Mouse (Mus musculus) myocyte (in vitro differentiated cells): Measurements from ENCODE around the gene Tnrc6a. TPM values are rescaled to one million over a fixed set of nuclear protein-coding genes. Genes with fewer than 3 reads are reported as not detected.

Experiments used
- H3K27me3 ChIP-seq: one replicate; pipeline ENCODE4 v1.6.1; 2011; ENCODE audit not compliant: control insufficient read depth, insufficient read depth, insufficient read length
- H3K36me3 ChIP-seq: one replicate; pipeline ENCODE4 v1.6.1; 2011; ENCODE audit not compliant: control insufficient read depth, insufficient read depth
- H3K4me2 ChIP-seq: one replicate; pipeline ENCODE4 v1.6.1; 2011; ENCODE audit warnings: low read depth, control low read depth
- H3K4me3 ChIP-seq: one replicate; pipeline ENCODE4 v1.5.1; 2011; ENCODE audit warnings: mild to moderate bottlenecking, control low read depth, moderate library complexity
- H3K79me2 ChIP-seq: one replicate; pipeline ENCODE4 v1.6.1; 2011; ENCODE audit not compliant: control insufficient read depth, insufficient read depth
- H3ac ChIP-seq: one replicate; pipeline ENCODE4 v1.6.1; 2011; ENCODE audit not compliant: control insufficient read depth, insufficient read length
- CEBPB ChIP-seq: IDR thresholded peaks from 2 replicates; pipeline ENCODE4 v1.6.1; 2011; ENCODE audit warnings: mild to moderate bottlenecking, moderate library complexity; ENCODE audit not compliant: poor library complexity, insufficient read depth, severe bottlenecking
- E2F4 ChIP-seq: IDR thresholded peaks from one replicate; pipeline ENCODE4 v1.6.1; 2011; ENCODE audit warnings: mild to moderate bottlenecking, control low read depth, moderate library complexity; ENCODE audit not compliant: insufficient read depth
- MAX ChIP-seq: IDR thresholded peaks from one replicate; pipeline ENCODE4 v1.6.1; 2011; ENCODE audit warnings: low read depth, mild to moderate bottlenecking, control low read depth
- MYOD1 ChIP-seq, 3 experiments: IDR thresholded peaks; one replicate each; pipeline ENCODE4 v1.6.1; 2011; ENCODE audit warnings: control low read depth in 2 of 3, low read depth in 2 of 3, mild to moderate bottlenecking in 2 of 3, moderate library complexity in 1 of 3; ENCODE audit not compliant: insufficient read length in 2 of 3, control insufficient read depth in 1 of 3
- MYOG ChIP-seq, 3 experiments: IDR thresholded peaks; one replicate each; pipeline ENCODE4 v1.6.1; 2011; ENCODE audit warnings: control low read depth in 2 of 3, low read depth in 2 of 3, mild to moderate bottlenecking in 2 of 3; ENCODE audit not compliant: insufficient read length in 2 of 3, control insufficient read depth in 1 of 3, insufficient read depth in 1 of 3
- POLR2A ChIP-seq: IDR thresholded peaks from one replicate; pipeline ENCODE4 v1.6.1; 2011; ENCODE audit warnings: low read depth, mild to moderate bottlenecking, control low read depth, moderate library complexity; ENCODE audit not compliant: insufficient read length
- POLR2AphosphoS2 ChIP-seq: IDR thresholded peaks from one replicate; pipeline ENCODE4 v1.6.1; 2011; ENCODE audit warnings: low read depth, control low read depth; ENCODE audit not compliant: insufficient read length
- REST ChIP-seq: IDR thresholded peaks from one replicate; pipeline ENCODE4 v1.6.1; 2011; ENCODE audit warnings: mild to moderate bottlenecking, control low read depth, moderate library complexity; ENCODE audit not compliant: insufficient read depth, insufficient read length
- SRF ChIP-seq: IDR thresholded peaks from one replicate; pipeline ENCODE4 v1.6.1; 2011; ENCODE audit warnings: low read depth; ENCODE audit not compliant: control insufficient read depth, insufficient read length
- TCF12 ChIP-seq: IDR thresholded peaks from one replicate; pipeline ENCODE4 v1.6.1; 2011; ENCODE audit warnings: mild to moderate bottlenecking, control low read depth; ENCODE audit not compliant: poor library complexity, insufficient read depth, severe bottlenecking
- TCF3 ChIP-seq: IDR thresholded peaks from one replicate; pipeline ENCODE4 v1.6.1; 2011; ENCODE audit warnings: low read depth, control low read depth; ENCODE audit not compliant: insufficient read length
- USF1 ChIP-seq: IDR thresholded peaks from one replicate; pipeline ENCODE4 v1.6.1; 2011; ENCODE audit warnings: low read depth, mild to moderate bottlenecking, control low read depth, moderate library complexity
- polyA plus RNA-seq: library from polyadenylated mRNA; unstranded; fragments of >200 nt; fragmentation: generic; extraction: Trizol; gene quantifications from one replicate; pipeline ENCODE4 v1.2.1, GENCODE M21; 2012; ENCODE audit warnings: missing spikeins

Gene Tnrc6a
- polyA plus RNA-seq, 1 experiment = 8.6 TPM

DNA sequence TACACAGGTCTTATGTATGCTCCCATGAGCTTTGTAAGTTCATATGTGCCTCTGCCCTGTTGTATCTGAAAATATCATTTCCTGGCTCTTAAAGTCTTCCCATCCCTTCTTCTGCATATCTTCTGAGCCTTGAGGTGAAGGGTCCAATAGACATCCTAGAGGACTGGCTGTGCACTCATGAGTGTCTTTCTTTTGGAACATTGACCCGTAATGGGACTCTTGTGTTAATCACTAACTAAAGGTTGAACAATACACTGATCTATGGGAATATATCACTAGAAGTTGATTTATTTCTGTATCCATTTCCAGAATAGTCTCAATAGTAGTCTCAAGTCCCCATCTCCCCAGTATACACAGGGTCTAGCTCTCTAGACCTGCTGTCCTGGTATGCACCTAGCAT lies 61.2 kb downstream of the Tnrc6a start:
- Histone ChIP-seq H3K4me3 (no peak overlapping the region), H3K4me2 (no peak overlapping the region), H3K27me3 (no peaks in the 10 kb centered on the region), H3K36me3 (peaks cover 77% of the 10 kb centered on the region), H3K79me2 (no peaks in the 10 kb centered on the region), H3ac (no peak overlapping the region)
- no peak for TF ChIP-seq CEBPB
- no peak for TF ChIP-seq TCF3
- no peak for TF ChIP-seq USF1
- no peak for TF ChIP-seq MAX
- TF ChIP-seq MYOD1 (IDR thresholded peaks at IDR 0.05; ENCODE audit: control insufficient read depth in 1 of 3, insufficient read length in 2 of 3, low read depth in 2 of 3) = no peak
- no peak for TF ChIP-seq POLR2A
- no peak for TF ChIP-seq POLR2AphosphoS2

DNA sequence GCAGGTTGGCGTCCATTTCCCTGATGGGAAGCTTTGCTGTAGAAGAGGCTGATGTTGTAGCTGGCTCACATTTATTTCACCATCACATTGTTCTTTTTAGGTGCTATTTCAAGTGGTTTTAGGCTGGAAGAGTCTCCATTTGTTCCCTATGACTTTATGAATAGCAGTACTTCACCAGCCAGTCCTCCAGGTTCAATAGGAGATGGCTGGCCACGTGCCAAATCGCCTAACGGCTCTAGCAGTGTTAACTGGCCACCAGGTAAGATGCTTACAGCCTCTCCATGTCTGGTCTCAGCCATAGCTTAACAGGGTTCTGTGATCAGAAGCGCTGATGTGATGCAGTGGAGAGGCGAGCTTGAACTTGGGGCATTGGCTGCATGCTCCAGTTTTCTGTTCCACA lies 62.8 kb downstream of the Tnrc6a start:
- H3K27me3 ChIP-seq = no peaks in the 10 kb centered on the region
- H3ac ChIP-seq = no peak overlapping the region
- H3K79me2 ChIP-seq = no peaks in the 10 kb centered on the region
- TF ChIP-seq REST = no peak
- no peak for TF ChIP-seq TCF3
- no peak for TF ChIP-seq MYOD1 (IDR thresholded peaks at IDR 0.05; ENCODE audit: control insufficient read depth in 1 of 3, insufficient read length in 2 of 3, low read depth in 2 of 3)
- TF ChIP-seq POLR2A = no peak
- TF ChIP-seq MYOG (IDR thresholded peaks at IDR 0.05; ENCODE audit: control insufficient read depth in 1 of 3, insufficient read depth in 1 of 3, insufficient read length in 2 of 3, low read depth in 2 of 3) = no peak
- no peak overlapping the region for H3K4me3 ChIP-seq
- peaks cover 76% of the 10 kb centered on the region for H3K36me3 ChIP-seq
- H3K4me2 ChIP-seq = no peak overlapping the region

DNA sequence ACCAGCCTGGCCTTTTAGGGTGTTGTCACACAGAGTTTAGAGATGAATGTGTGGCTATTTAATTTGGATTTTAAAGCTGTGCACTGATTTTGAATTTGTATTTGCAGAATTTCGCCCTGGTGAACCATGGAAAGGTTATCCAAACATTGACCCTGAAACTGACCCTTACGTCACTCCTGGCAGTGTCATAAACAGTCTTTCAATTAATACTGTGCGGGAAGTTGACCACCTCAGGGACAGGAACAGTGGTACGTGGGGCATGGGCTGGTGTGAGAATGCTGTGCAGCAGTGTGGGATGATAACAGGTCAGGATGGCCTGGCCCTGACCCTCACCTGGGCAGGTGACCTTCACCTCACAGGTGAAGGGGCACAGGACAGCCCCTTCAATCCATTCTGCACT lies 63.6 kb downstream of the Tnrc6a start:
- H3ac ChIP-seq = no peak overlapping the region
- H3K79me2 ChIP-seq = no peaks in the 10 kb centered on the region
- no peak for TF ChIP-seq E2F4
- peak; percentile 38 for TF ChIP-seq POLR2AphosphoS2
- no peak for TF ChIP-seq TCF3
- TF ChIP-seq MYOG (IDR thresholded peaks at IDR 0.05; ENCODE audit: control insufficient read depth in 1 of 3, insufficient read depth in 1 of 3, insufficient read length in 2 of 3, low read depth in 2 of 3) = no peak
- TF ChIP-seq POLR2A = no peak
- H3K4me3 ChIP-seq = no peak overlapping the region
- no peak overlapping the region for H3K4me2 ChIP-seq
- peaks cover 76% of the 10 kb centered on the region for H3K36me3 ChIP-seq
- no peaks in the 10 kb centered on the region for H3K27me3 ChIP-seq

DNA sequence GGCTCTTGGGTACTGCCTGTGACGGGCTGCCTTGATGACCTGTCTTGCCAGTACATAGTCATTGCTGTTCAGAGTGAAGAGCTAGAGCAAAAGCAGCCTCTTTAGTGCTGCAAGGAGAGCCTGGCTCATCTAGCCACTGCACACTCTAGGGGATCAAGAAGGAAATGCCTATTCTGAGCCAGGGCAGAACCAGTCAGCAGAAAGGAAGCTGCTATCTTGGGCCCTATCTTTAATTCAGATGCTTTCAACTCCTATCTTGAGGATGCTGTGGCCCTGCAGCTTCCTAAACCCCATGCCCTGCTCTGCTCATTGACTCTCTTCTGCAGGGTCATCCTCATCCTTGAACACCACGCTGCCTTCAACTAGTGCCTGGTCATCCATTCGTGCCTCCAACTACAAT lies 64.8 kb downstream of the Tnrc6a start:
- TF ChIP-seq USF1 (no peak), POLR2A (no peak), TCF12 (no peak), TCF3 (no peak), MYOG (IDR thresholded peaks at IDR 0.05; ENCODE audit: control insufficient read depth in 1 of 3, insufficient read depth in 1 of 3, insufficient read length in 2 of 3, low read depth in 2 of 3) (no peak), E2F4 (no peak), CEBPB (no peak), POLR2AphosphoS2 (no peak), MYOD1 (IDR thresholded peaks at IDR 0.05; ENCODE audit: control insufficient read depth in 1 of 3, insufficient read length in 2 of 3, low read depth in 2 of 3) (no peak), SRF (no peak), REST (no peak), MAX (no peak)
- Histone ChIP-seq H3K27me3 (no peaks in the 10 kb centered on the region), H3K4me2 (no peak overlapping the region), H3K79me2 (no peaks in the 10 kb centered on the region), H3K4me3 (no peak overlapping the region), H3K36me3 (peaks cover 67% of the 10 kb centered on the region), H3ac (no peak overlapping the region)

DNA sequence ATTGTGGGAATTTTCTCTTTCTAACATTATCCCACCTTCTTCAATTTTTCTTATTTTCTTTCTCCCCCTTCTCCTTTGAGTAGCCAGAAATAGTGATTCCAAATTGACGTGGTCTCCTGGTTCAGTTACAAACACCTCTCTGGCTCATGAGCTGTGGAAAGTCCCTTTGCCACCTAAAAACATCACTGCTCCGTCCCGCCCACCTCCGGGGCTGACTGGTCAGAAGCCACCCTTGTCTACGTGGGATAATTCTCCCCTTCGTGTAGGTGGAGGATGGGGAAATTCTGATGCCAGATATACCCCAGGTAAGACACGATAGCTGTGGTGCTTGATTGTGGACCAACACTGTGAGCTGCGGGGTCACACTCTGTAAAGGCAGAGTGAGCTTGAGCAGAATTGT lies 66.1 kb downstream of the Tnrc6a start:
- TF ChIP-seq MYOG (IDR thresholded peaks at IDR 0.05; ENCODE audit: control insufficient read depth in 1 of 3, insufficient read depth in 1 of 3, insufficient read length in 2 of 3, low read depth in 2 of 3) = no peak
- no peak for TF ChIP-seq MAX
- no peak for TF ChIP-seq TCF3
- TF ChIP-seq CEBPB = no peak
- TF ChIP-seq MYOD1 (IDR thresholded peaks at IDR 0.05; ENCODE audit: control insufficient read depth in 1 of 3, insufficient read length in 2 of 3, low read depth in 2 of 3) = no peak
- TF ChIP-seq POLR2AphosphoS2 = no peak
- TF ChIP-seq TCF12 = no peak
- no peak for TF ChIP-seq POLR2A
- no peak for TF ChIP-seq SRF
- no peak for TF ChIP-seq E2F4
- no peak for TF ChIP-seq REST
- TF ChIP-seq USF1 = no peak

More for the DNA sequence above, 66.1 kb downstream of the Tnrc6a start:
- H3K36me3 ChIP-seq = peaks cover 65% of the 10 kb centered on the region
- no peak overlapping the region for H3K4me3 ChIP-seq
- no peaks in the 10 kb centered on the region for H3K27me3 ChIP-seq
- no peak overlapping the region for H3ac ChIP-seq
- no peaks in the 10 kb centered on the region for H3K79me2 ChIP-seq
- no peak overlapping the region for H3K4me2 ChIP-seq
